Mouse (Mus musculus): ENCODE measurements around the gene Snx29. TPM values are rescaled to one million over a fixed set of nuclear protein-coding genes. Genes with fewer than 3 reads are reported as not detected.
"Not testable (repeated sequence)": the region's sequence is repeated elsewhere in the genome, so short reads cannot be mapped to it uniquely, and the experiment has no call there.

Gene Snx29
- total RNA-seq, 2 experiments from 2014 or later = 12.2 to 16.3 TPM

GRCm38 (mm10) chr16:11570072-11570471, 247.4 kb downstream of the Snx29 start:
- intact Hi-C loops (cut with DNase I) = loop anchor here (10.0 kb wide), 1 partner anchor 635 kb away; no protein-coding TSS in a partner anchor
- DNase-seq = no peak

GRCm38 (mm10) chr16:11574517-11574916, 251.8 kb downstream of the Snx29 start:
- no peak for DNase-seq
- intact Hi-C loops (cut with DNase I) = loop anchor here (10.0 kb wide), 1 partner anchor 630 kb away; no protein-coding TSS in a partner anchor

- intact Hi-C loops (cut with DNase I) = loop anchor here (5.0 to 10.0 kb wide), 2 partner anchors 367 to 629 kb away; no protein-coding TSS in a partner anchor
- DNase-seq = not testable (repeated sequence)
Measured at GRCm38 (mm10) chr16:11575733-11576132, 253.0 kb downstream of the Snx29 start.

GRCm38 (mm10) chr16:11577541-11578255, 255.0 kb downstream of the Snx29 start:
- DNase-seq = no peak
- intact Hi-C loops (cut with DNase I) = loop anchor here (5.0 to 10.0 kb wide), 2 partner anchors 365 to 627 kb away; no protein-coding TSS in a partner anchor

- intact Hi-C loops (cut with DNase I) = loop anchor here (1.0 to 10.0 kb wide), 3 partner anchors 24 to 625 kb away; no protein-coding TSS in a partner anchor
- DNase-seq = peak; percentile 63 to 67
Measured at GRCm38 (mm10) chr16:11579676-11580098, 257.0 kb downstream of the Snx29 start.

- DNase-seq = no peak
- intact Hi-C loops (cut with DNase I) = no loop called here
Measured at GRCm38 (mm10) chr16:11583941-11584639, 261.4 kb downstream of the Snx29 start.

- intact Hi-C loops (cut with DNase I) = no loop called here
- no peak for DNase-seq
Measured at GRCm38 (mm10) chr16:11588689-11589088, 266.0 kb downstream of the Snx29 start.

- no peak for DNase-seq
- intact Hi-C loops (cut with DNase I) = no loop called here
Measured at GRCm38 (mm10) chr16:11589336-11589735, 266.6 kb downstream of the Snx29 start.

GRCm38 (mm10) chr16:11589782-11590695, 267.3 kb downstream of the Snx29 start:
- intact Hi-C loops (cut with DNase I) = no loop called here
- peak in 1 of 2 experiments; percentile 34 for DNase-seq

- intact Hi-C loops (cut with DNase I) = no loop called here
Measured at GRCm38 (mm10) chr16:11596599-11596998, 273.9 kb downstream of the Snx29 start.

GRCm38 (mm10) chr16:11597769-11598168, 275.1 kb downstream of the Snx29 start:
- intact Hi-C loops (cut with DNase I) = no loop called here
- no peak for DNase-seq

More at GRCm38 (mm10) chr16:11596599-11596998, 273.9 kb downstream of the Snx29 start:
- no peak for DNase-seq

- intact Hi-C loops (cut with DNase I) = no loop called here
- no peak for DNase-seq
Measured at GRCm38 (mm10) chr16:11599523-11599922, 276.8 kb downstream of the Snx29 start.

GRCm38 (mm10) chr16:11601336-11602082, 278.8 kb downstream of the Snx29 start:
- intact Hi-C loops (cut with DNase I) = no loop called here
- no peak for DNase-seq

GRCm38 (mm10) chr16:11603667-11604422, 281.1 kb downstream of the Snx29 start:
- peak; percentile 52 to 69 for DNase-seq
- intact Hi-C loops (cut with DNase I) = loop anchor here (1.0 kb wide), 3 partner anchors 25 to 180 kb away; no protein-coding TSS in a partner anchor

GRCm38 (mm10) chr16:11612526-11613126, 289.9 kb downstream of the Snx29 start:
- intact Hi-C loops (cut with DNase I) = no loop called here

GRCm38 (mm10) chr16:11614401-11615014, 291.8 kb downstream of the Snx29 start:
- intact Hi-C loops (cut with DNase I) = no loop called here
- DNase-seq = no peak

More at GRCm38 (mm10) chr16:11612526-11613126, 289.9 kb downstream of the Snx29 start:
- DNase-seq = no peak

GRCm38 (mm10) chr16:11615633-11616032, 292.9 kb downstream of the Snx29 start:
- intact Hi-C loops (cut with DNase I) = no loop called here
- DNase-seq = no peak

GRCm38 (mm10) chr16:11619951-11620350, 297.2 kb downstream of the Snx29 start:
- DNase-seq = no peak
- intact Hi-C loops (cut with DNase I) = no loop called here
